Mouse (Mus musculus): ENCODE measurements around the gene P3h3.
"Not testable (repeated sequence)": the region's sequence is repeated elsewhere in the genome, so short reads cannot be mapped to it uniquely, and the experiment has no call there.

P3h3 gene

DNA sequence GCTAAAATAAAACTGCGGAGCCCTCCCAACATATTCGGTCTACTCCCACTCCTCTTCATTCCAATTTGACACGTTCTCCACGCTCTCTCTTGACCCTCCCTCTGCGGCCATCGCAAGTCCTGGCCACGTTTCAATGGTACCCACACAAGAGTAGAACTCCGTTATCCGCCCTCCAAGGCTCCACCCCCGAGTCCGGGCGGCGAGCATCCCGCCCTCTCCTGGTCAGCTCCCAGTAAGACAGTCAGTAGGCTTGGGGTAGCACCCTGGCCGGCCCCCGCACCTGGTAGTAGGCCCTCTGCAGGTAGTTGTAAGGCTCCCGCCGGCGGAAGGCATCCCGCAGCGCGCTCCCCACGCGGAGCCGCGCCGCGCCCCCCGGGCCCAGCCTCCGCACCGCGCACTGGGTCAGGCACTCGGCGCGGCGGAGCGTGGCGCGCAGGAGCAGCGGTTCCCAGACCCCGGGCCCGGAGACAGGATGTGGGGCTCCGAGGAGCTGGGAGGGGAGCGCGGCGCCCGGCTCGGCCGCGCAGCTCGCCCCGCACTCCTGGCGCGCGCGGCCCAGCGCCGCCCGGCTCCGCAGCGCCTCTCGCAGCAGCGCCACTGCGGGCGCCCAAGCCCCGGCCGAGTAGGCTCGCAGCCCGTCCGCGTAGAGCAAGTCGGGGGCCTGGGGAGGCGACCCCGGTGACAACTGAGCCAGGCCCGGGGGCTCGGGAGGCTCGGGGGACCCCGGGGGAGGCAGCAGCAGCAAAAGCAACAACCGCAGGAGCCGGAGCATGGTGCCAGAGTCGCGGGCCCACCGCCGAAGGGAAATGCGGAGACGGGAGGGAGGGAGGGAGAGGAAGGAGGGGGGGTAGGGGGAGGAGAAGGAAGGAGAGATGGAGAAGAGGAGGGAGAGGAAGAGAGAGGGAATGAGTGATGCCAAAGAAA is at the start of gene P3h3:
Gene P3h3, minus strand, starts transcription at position 837 of the 924 bp plus-strand sequence.
- peak; percentile 92 to 93 for DNase-seq (ENCODE audit: low spot score in 2 of 2)

- DNase-seq (ENCODE audit: low spot score in 2 of 2), result no peak
These were observed 47.7 kb upstream of the P3h3 start for GRCm38 (mm10) chr6:124904991-124905860.

GRCm38 (mm10) chr6:124904161-124904981 is 46.8 kb upstream of the P3h3 start:
- peak; percentile 86 to 91 for DNase-seq (ENCODE audit: low spot score in 2 of 2)

GRCm38 (mm10) chr6:124903580-124904151 is 46.1 kb upstream of the P3h3 start:
- peak; percentile 92 for DNase-seq (ENCODE audit: low spot score in 2 of 2)

- no peak for DNase-seq (ENCODE audit: low spot score in 2 of 2)
These were observed 44.3 kb upstream of the P3h3 start for GRCm38 (mm10) chr6:124901851-124902250.

DNA sequence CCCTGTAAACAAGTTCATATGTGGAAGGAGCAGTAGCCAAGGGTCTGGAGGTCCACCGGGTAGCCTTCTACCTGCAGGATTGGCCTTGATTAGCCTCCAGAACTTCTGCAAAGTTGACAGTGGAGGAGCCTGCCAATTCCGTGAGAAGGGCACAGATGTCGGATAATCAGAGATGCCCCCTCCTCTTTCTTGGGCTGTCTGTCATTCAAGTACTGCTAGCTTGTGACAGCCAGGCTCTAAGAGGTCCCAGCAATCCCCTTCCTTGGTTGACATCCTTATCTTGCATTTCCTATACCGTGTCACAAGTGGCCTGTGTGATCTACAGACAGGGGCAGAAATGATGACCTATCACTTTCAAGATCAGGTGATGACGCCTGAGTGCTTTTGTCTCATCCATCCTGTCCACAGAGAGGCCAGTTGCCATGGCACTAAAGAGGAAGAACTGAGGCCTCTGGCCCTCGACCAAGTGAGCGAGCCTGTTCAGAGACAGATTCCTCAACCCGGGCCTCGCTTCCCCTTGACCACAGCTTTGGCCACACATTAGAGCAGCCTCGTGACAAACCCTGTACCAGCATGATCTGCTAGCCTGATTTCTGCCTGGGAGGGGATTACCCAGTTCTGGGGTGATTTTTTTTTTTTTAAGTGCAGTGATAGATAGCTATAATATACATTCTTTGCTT is 43.4 kb upstream of the P3h3 start:
- DNase-seq (ENCODE audit: low spot score in 2 of 2), result peak; percentile 77 to 80

- peak in 1 of 2 experiments; percentile 29 for DNase-seq (ENCODE audit: low spot score in 2 of 2)
These were observed 42.7 kb upstream of the P3h3 start for GRCm38 (mm10) chr6:124900056-124900800.

DNA sequence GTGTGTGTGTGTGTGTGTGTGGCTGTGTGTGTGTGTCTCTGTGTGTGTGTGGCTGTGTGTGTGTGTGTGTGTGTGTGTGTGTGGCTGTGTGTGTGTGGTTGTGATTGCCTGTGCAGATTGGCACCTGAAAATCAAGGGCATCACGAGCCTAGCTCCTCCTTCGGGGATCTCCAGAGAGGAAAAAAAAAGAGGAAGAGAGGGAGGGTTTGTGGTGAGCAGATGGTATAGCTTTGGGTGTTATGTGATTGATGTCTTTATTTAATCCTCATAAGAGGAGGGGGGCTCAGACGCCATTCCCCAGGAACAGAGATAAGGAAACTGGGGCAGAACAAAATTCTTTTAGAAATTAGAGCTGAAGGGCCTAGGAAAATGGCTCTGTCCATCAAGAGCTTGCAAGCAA is 40.8 kb upstream of the P3h3 start:
- peak in 1 of 2 experiments; percentile 37 for DNase-seq (ENCODE audit: low spot score in 2 of 2)

DNA sequence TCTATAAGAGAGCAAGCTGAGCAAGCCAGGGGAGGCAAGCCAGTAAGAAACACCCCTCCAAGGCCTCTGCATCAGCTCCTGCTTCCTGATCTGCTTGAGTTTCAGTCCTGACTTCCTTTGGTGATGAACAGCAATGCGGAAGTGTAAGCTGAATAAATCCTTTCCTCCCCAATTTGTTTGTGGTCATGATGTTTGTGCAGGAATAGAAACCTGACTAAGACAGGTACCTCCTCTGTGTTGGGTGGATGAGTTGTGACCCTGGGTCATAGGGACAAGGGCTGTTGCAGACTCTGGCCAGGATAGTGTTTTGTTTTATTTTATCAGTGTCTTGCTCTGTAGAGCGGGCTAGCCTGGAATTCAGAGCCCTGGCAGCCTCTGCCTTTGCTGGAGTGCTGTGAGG is 36.6 kb upstream of the P3h3 start:
- not testable (repeated sequence) for DNase-seq (ENCODE audit: low spot score in 2 of 2)

- no peak for DNase-seq (ENCODE audit: low spot score in 2 of 2)
These were observed 33.4 kb upstream of the P3h3 start for GRCm38 (mm10) chr6:124890997-124891396.

DNA sequence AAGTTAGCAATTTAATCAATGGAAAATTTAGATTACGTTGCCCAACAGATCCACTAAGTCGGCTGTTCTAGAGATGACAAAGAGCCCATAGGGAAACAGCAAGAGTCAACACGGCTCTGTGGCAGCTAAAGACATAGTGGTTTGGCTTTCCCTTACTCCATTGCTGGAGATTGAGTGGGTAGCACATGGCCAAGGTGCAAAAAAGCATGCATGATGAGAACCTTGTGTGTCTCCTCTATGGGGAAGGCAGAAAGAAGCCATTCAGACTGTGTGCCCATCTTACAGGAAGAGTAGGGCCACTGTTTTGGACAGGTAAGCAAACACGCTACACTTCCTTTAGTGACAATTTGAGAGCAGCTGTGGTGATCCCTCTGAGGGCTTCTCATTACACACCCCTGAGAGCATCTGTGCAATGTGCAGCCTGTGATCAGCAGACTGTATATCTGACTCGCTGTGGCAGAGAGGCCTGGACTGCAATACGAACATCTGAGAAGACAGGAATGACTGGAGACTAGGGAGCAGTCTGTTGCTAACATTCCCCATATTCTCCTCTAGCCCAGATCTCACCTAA is 31.1 kb upstream of the P3h3 start:
- no peak for DNase-seq (ENCODE audit: low spot score in 2 of 2)

- no peak for DNase-seq (ENCODE audit: low spot score in 2 of 2)
These were observed 30.4 kb upstream of the P3h3 start, which contains the start of gene Cd4 for GRCm38 (mm10) chr6:124887986-124888385. Gene Cd4, minus strand, starts transcription at chr6:124888221.

- no peak for DNase-seq (ENCODE audit: low spot score in 2 of 2)
These were observed 28.4 kb upstream of the P3h3 start for GRCm38 (mm10) chr6:124885956-124886381.

- no peak for DNase-seq (ENCODE audit: low spot score in 2 of 2)
These were observed 27.4 kb upstream of the P3h3 start for GRCm38 (mm10) chr6:124884714-124885500.

DNA sequence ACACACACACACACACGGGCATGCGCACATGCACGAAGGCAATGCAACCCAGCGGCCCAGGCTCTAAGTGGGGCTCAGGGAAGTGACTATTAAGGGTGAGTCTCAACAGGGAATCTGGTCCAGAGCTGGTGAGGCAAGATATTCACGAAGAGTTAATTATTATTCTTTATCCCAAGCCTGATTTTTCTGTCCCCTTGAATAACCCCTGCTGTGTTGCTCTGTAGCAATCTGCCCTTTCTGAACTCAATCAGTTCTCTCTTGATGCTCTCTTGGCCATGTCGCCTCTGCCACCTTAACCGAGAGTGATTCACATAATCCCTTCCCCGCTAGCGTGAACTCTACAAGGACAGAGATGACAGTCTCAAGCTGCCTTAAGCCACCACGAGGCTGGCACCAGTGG is 25.8 kb upstream of the P3h3 start:
- no peak for DNase-seq (ENCODE audit: low spot score in 2 of 2)

DNA sequence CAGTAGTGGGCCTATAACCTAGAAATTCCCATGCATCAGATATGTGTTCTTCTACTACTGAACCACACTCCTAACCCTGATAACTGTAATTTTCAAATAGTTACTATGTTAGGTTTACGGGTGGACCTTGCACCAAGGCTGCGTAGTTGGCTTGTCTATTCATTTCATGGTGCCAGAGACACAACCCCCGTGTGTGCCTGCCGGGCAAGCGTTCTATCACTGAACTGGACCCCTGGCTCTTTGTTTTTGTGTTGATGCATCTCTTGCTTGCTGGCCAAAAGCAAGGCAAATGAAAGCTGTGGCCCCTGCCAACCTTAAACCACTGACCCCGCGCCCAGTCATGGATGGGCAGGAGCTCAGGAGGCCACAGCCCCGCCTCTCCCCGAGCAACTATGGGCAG is 24.3 kb upstream of the P3h3 start:
- DNase-seq (ENCODE audit: low spot score in 2 of 2), result no peak

DNA sequence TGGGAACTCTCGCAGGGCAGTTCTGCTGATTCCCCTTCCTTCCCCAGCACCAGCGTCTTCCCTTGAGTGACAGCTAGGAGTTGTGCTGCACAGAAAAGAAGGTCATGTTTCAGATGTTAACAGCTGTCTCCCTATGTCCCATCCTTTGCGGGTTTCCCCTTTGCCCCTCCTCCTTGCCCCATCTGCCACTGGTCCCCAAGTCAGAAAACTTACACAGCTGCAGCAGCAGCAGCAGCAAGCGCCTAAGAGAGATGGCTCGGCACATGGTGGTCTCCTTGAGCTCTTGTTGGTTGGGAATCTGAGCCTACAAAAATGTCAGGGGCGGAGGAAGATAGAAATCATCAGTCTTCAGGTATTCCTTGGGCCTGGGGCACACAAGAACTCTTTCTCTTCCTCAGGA is 21.8 kb upstream of the P3h3 start:
- DNase-seq (ENCODE audit: low spot score in 2 of 2), result no peak

DNA sequence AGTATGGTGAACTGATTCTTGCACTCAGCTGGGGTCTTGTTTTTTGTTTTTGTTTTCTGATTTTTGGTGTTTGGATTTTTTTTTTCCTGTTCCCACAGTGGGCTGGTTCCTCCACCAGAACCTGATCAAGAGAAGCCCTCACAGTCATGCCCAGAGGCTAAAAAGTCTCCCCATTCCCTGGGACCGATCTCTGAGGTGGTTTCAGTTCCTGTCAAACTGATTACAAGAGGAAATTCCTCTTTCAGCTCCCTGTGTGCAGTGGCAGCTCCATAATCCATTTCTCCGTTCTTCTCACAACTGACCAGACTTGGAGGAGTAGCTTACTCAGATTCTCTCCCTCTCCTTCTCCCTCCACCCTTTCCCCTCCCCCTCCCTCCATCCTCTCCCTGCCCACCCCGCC is 16.8 kb upstream of the P3h3 start:
- no peak for DNase-seq (ENCODE audit: low spot score in 2 of 2)

DNA sequence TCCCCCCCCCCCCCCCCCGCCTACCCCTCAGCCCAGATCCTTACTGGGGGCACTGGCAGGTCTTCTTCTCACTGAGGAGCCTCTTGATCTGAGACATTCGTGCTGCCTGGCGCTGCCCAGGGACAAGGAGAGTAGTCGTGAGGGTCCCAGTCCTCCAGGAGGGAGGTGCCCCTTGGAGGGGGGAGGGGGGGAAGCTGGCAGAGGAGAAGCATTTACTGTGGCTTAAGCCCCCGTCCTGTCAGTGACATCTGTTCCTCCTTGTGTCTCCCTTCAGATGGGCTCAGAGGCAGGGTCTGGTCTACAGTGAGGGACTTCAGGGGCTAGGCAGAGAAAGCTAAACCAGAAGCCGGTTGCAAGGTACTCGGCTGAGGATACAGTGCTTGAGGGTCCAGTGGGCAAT is 9.0 kb upstream of the P3h3 start:
- DNase-seq (ENCODE audit: low spot score in 2 of 2), result no peak
